Mouse (Mus musculus): ENCODE results near the gene Heatr6. TPM values are rescaled to one million over a fixed set of nuclear protein-coding genes. Genes with fewer than 3 reads are reported as not detected.

The Heatr6 gene
- total and polyA plus RNA-seq, 3 experiments = 17.4 to 24.4 (median 17.6) TPM

- Histone ChIP-seq H3K9ac (ENCODE audit: insufficient read depth, low read depth) (no peak overlapping the region), H3K79me2 (replicated peaks; ENCODE audit: control insufficient read depth, extremely low read depth, insufficient read depth, poor library complexity, severe bottlenecking) (no peaks in the 10 kb centered on the region), H3K4me1 (ENCODE audit: control insufficient read depth in 1 of 2, insufficient read depth in 2 of 2) (peaks cover 10 to 48% of the 10 kb centered on the region in 2 experiments; a peak in 3 of 4 replicates), H3K4me3 (replicated peaks in 1 of 3; ENCODE audit: low read depth in 2 of 3, low read length in 2 of 3, poor library complexity in 1 of 3) (no peak overlapping the region), H3K27ac (ENCODE audit: insufficient read depth, low read depth) (no peak overlapping the region), H3K36me3 (replicated peaks in 1 of 2; ENCODE audit: control insufficient read depth in 1 of 2, insufficient read depth in 1 of 2, low read length in 1 of 2) (no peaks in the 10 kb centered on the region), H3K9me3 (replicated peaks; ENCODE audit: low read length) (no peaks in the 10 kb centered on the region), H3K27me3 (replicated peaks) (peaks cover 17% of the 10 kb centered on the region), H3K4me2 (ENCODE audit: insufficient read depth, low read depth, poor library complexity, severe bottlenecking) (no peak overlapping the region)
- TF ChIP-seq POLR2A (IDR thresholded peaks at IDR 0.05; ENCODE audit: low read depth, low read length) (no peak), CHD2 (IDR thresholded peaks at IDR 0.05; ENCODE audit: low read length) (no peak), TBP (conservative IDR thresholded peaks at IDR 0.05; ENCODE audit: low read depth, low read length) (no peak), ZMIZ1 (IDR thresholded peaks at IDR 0.05; ENCODE audit: low read depth, low read length) (no peak), MAZ (IDR thresholded peaks at IDR 0.05; ENCODE audit: low read depth, low read length) (no peak), JUND (conservative IDR thresholded peaks at IDR 0.05; ENCODE audit: low read depth, low read length) (no peak), JUN (IDR thresholded peaks at IDR 0.05; ENCODE audit: insufficient read depth, low read depth, low read length) (no peak), MEF2A (IDR thresholded peaks at IDR 0.05; ENCODE audit: borderline replicate concordance, low read depth, low read length) (no peak), EP300 (IDR thresholded peaks at IDR 0.05; ENCODE audit: low read length) (no peak), RAD21 (IDR thresholded peaks at IDR 0.05; ENCODE audit: low read depth, low read length) (no peak), MXI1 (IDR thresholded peaks at IDR 0.05; ENCODE audit: low read depth, low read length) (no peak), MYC (IDR thresholded peaks at IDR 0.05; ENCODE audit: low read depth, low read length) (no peak)
- DNase-seq (ENCODE audit: extremely low read depth) = no peak
- dilution Hi-C loops (cut with MboI; ENCODE audit: extremely low pct_ligation_motif_present, extremely low pct_unique_long_range_greater_than_20kb, low sequenced_read_pairs) = no loop called here
- in situ Hi-C loops (cut with MboI; ENCODE audit: low pct_ligation_motif_present, low pct_unique_long_range_greater_than_20kb, low sequenced_read_pairs) = loop anchor here (10.0 kb wide), 1 partner anchor 95 kb away; no protein-coding TSS in a partner anchor
These were observed 66.4 kb downstream of the Heatr6 start for GRCm38 (mm10) chr11:83819806-83820483.

- in situ Hi-C loops (cut with MboI; ENCODE audit: low pct_ligation_motif_present, low pct_unique_long_range_greater_than_20kb, low sequenced_read_pairs) = loop anchor here (10.0 kb wide), 1 partner anchor 89 kb away; no protein-coding TSS in a partner anchor
- Histone ChIP-seq H3K4me3 (replicated peaks in 1 of 3; ENCODE audit: low read depth in 2 of 3, low read length in 2 of 3, poor library complexity in 1 of 3) (no peak overlapping the region), H3K9ac (ENCODE audit: insufficient read depth, low read depth) (no peak overlapping the region), H3K4me1 (ENCODE audit: control insufficient read depth in 1 of 2, insufficient read depth in 2 of 2) (peaks cover 24 to 64% of the 10 kb centered on the region in 2 experiments), H3K36me3 (replicated peaks in 1 of 2; ENCODE audit: control insufficient read depth in 1 of 2, insufficient read depth in 1 of 2, low read length in 1 of 2) (no peaks in the 10 kb centered on the region), H3K27me3 (replicated peaks) (peaks cover 8% of the 10 kb centered on the region), H3K79me2 (replicated peaks; ENCODE audit: control insufficient read depth, extremely low read depth, insufficient read depth, poor library complexity, severe bottlenecking) (no peaks in the 10 kb centered on the region), H3K9me3 (replicated peaks; ENCODE audit: low read length) (peaks cover 3% of the 10 kb centered on the region), H3K27ac (ENCODE audit: insufficient read depth, low read depth) (no peak overlapping the region), H3K4me2 (ENCODE audit: insufficient read depth, low read depth, poor library complexity, severe bottlenecking) (peak overlapping the region; percentile 54)
- peak; percentile 85 for DNase-seq (ENCODE audit: extremely low read depth)
- dilution Hi-C loops (cut with MboI; ENCODE audit: extremely low pct_ligation_motif_present, extremely low pct_unique_long_range_greater_than_20kb, low sequenced_read_pairs) = no loop called here
- no peak for TF ChIP-seq CHD2 (IDR thresholded peaks at IDR 0.05; ENCODE audit: low read length)
- TF ChIP-seq KAT2A (IDR thresholded peaks at IDR 0.05; ENCODE audit: insufficient replicate concordance, low read length) = peak; percentile 75; the same call in 1 of the 2 replicates
- TF ChIP-seq ETS1 (conservative IDR thresholded peaks at IDR 0.05; ENCODE audit: low read depth, low read length) = peak; percentile 77
- no peak; the same call in 1 of the 2 replicates for TF ChIP-seq JUND (conservative IDR thresholded peaks at IDR 0.05; ENCODE audit: low read depth, low read length)
- 0 out of 2 replicates have a peak, but pooled peaks have one; percentile 25 for TF ChIP-seq SIN3A (IDR thresholded peaks at IDR 0.05; ENCODE audit: low read length)
- no peak for TF ChIP-seq ZKSCAN1 (IDR thresholded peaks at IDR 0.05; ENCODE audit: borderline replicate concordance, low read depth, low read length)
- TF ChIP-seq MAZ (IDR thresholded peaks at IDR 0.05; ENCODE audit: low read depth, low read length) = peak; percentile 59; the same call in 1 of the 2 replicates
- no peak for TF ChIP-seq GABPA (IDR thresholded peaks at IDR 0.05; ENCODE audit: insufficient replicate concordance, low read depth, low read length)
- no peak for TF ChIP-seq UBTF (IDR thresholded peaks at IDR 0.05; ENCODE audit: low read depth, low read length)
- no peak for TF ChIP-seq USF1 (IDR thresholded peaks at IDR 0.05; ENCODE audit: low read depth, low read length)
- peak; percentile 48; the same call in 1 of the 2 replicates for TF ChIP-seq TCF12 (IDR thresholded peaks at IDR 0.05; ENCODE audit: low read depth, low read length)
- peak; percentile 44 for TF ChIP-seq ZNF384 (IDR thresholded peaks at IDR 0.05; ENCODE audit: low read depth, low read length)
- TF ChIP-seq ZC3H11A (IDR thresholded peaks at IDR 0.05; ENCODE audit: low read depth, low read length) = no peak
- TF ChIP-seq HCFC1 (IDR thresholded peaks at IDR 0.05; ENCODE audit: low read depth, low read length) = no peak
- TF ChIP-seq POLR2AphosphoS2 (IDR thresholded peaks at IDR 0.05; ENCODE audit: low read depth, low read length) = no peak
- peak; percentile 69 for TF ChIP-seq BHLHE40 (IDR thresholded peaks at IDR 0.05; ENCODE audit: low read depth, low read length)
- TF ChIP-seq SMC3 (IDR thresholded peaks at IDR 0.05; ENCODE audit: low read depth, low read length) = peak; percentile 1; the same call in 1 of the 2 replicates
- peak; percentile 80 for TF ChIP-seq EP300 (IDR thresholded peaks at IDR 0.05; ENCODE audit: low read length)
- TF ChIP-seq MXI1 (IDR thresholded peaks at IDR 0.05; ENCODE audit: low read depth, low read length) = no peak
- peak; percentile 77 for TF ChIP-seq ELF1 (IDR thresholded peaks at IDR 0.05; ENCODE audit: low read depth, low read length)
- no peak for TF ChIP-seq PAX5 (IDR thresholded peaks at IDR 0.05; ENCODE audit: low read length)
- TF ChIP-seq CTCF (conservative IDR thresholded peaks at IDR 0.05 in 1 of 2, IDR thresholded peaks at IDR 0.05 in 1 of 2; ENCODE audit: low read depth in 2 of 2, low read length in 2 of 2) = no peak
- peak; percentile 76 for TF ChIP-seq MEF2A (IDR thresholded peaks at IDR 0.05; ENCODE audit: borderline replicate concordance, low read depth, low read length)
- TF ChIP-seq MAFK (IDR thresholded peaks at IDR 0.05; ENCODE audit: insufficient replicate concordance, low read length) = 0 out of 2 replicates have a peak, but pooled peaks have one; percentile 55
- TF ChIP-seq RAD21 (IDR thresholded peaks at IDR 0.05; ENCODE audit: low read depth, low read length) = no peak
These were observed 72.6 kb downstream of the Heatr6 start for GRCm38 (mm10) chr11:83826142-83826541.
